Mouse (Mus musculus): ENCODE results near the gene Bmp3.

DNA sequence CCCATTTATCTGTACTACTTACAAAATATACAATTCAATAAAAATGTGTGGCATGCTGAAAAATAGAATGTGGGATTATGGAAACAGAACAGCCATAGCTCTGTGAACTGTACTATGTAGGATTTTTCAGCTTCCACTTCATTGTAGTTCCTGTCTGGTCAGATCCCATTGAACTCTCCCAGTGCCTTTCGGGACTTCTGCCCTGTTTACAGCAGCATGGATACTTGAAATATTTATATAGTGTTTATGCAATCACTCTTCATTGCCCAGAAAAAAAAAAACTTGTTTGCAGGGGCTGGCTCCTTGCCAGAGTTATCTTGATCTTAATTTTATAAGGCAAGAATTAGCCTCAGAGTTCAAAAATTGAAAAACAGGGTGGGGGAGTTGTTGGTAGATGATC is 9.6 kb upstream of the Bmp3 start:
- TF ChIP-seq ZNF384 (IDR thresholded peaks at IDR 0.05; ENCODE audit: low read depth, low read length) (no peak), CHD2 (IDR thresholded peaks at IDR 0.05; ENCODE audit: low read depth, low read length) (no peak), HCFC1 (IDR thresholded peaks at IDR 0.05; ENCODE audit: borderline replicate concordance, insufficient read depth, low read length) (no peak), ZC3H11A (IDR thresholded peaks at IDR 0.05; ENCODE audit: borderline replicate concordance, low read depth, low read length) (no peak)
